19 mouse cellular contexts compared by ENCODE assay signal in genomic region chr13:10725335-10725734, GRCm38 (mm10).
DNase-seq lines count a peak whose midpoint lies in the region; ATAC-seq and TF ChIP-seq lines count a peak whose summit lies in the region.
"Had no signal": no experiment of that assay in that cellular context is flagged by ENCODE, and none has a peak within 500 bp of the region (broad histone marks: within the 10 kb centered on the region; RNA-seq: fewer than 3 reads in every experiment).

No protein-coding gene starts in this region.

- DNase-seq in forebrain, embryonic 10.5 days (ENCODE audit: extremely low spot score, low spot score), result no peak
- no peak for DNase-seq in lung, adult 2 months
- no peak for DNase-seq in midbrain, postnatal 0 days (ENCODE audit: low spot score)
- DNase-seq: adrenal gland, postnatal 14 days; cerebellum, adult 18-20 months; cerebellum, adult 9-11 months; cerebellum, postnatal 36 days; gastrocnemius, postnatal 14 days; heart, adult 2 months had no signal

- peaks cover 15% of the 10 kb centered on the region; the same call in 1 of the 2 replicates for H3K4me1 ChIP-seq in forebrain, embryonic 15.5 days
- peaks cover 7% of the 10 kb centered on the region; the same call in 1 of the 2 replicates for H3K4me1 ChIP-seq in forebrain, embryonic 10.5 days
- H3K4me1 ChIP-seq in lung, embryonic 16.5 days (replicated peaks; ENCODE audit: control insufficient read depth, insufficient read depth, low read length), result 0 out of 2 replicates have a peak, but pooled peaks cover 3% of the 10 kb centered on the region
- H3K4me1 ChIP-seq in lung, adult 2 months (ENCODE audit: control insufficient read depth, insufficient read depth, low read length), result no peaks in the 10 kb centered on the region
- H3K4me1 ChIP-seq in forebrain, embryonic 16.5 days (replicated peaks; ENCODE audit: control insufficient read depth, insufficient read depth, low read length), result peaks cover 8% of the 10 kb centered on the region
- H3K4me1 ChIP-seq in midbrain, postnatal 0 days (ENCODE audit: insufficient read depth, low read length), result no peaks in the 10 kb centered on the region
- H3K4me1 ChIP-seq: embryonic facial prominence, embryonic 13.5 days; hindbrain, embryonic 10.5 days had no signal

- no peak overlapping the region for H3K4me3 ChIP-seq in forebrain, embryonic 15.5 days
- no peak overlapping the region for H3K4me3 ChIP-seq in forebrain, embryonic 10.5 days
- H3K4me3 ChIP-seq in lung, embryonic 16.5 days (ENCODE audit: low read length), result no peak overlapping the region
- H3K4me3 ChIP-seq in lung, adult 2 months (replicated peaks; ENCODE audit: extremely low read depth, low read depth, low read length), result no peak overlapping the region
- no peak overlapping the region for H3K4me3 ChIP-seq in forebrain, embryonic 16.5 days (replicated peaks; ENCODE audit: low read length)
- H3K4me3 ChIP-seq in midbrain, postnatal 0 days (ENCODE audit: low read depth, low read length), result no peak overlapping the region
- H3K4me3 ChIP-seq: embryonic facial prominence, embryonic 13.5 days; heart, adult 2 months; hindbrain, embryonic 10.5 days had no signal

- H3K9me3 ChIP-seq in forebrain, embryonic 15.5 days, result no peaks in the 10 kb centered on the region
- H3K9me3 ChIP-seq in forebrain, embryonic 10.5 days, result no peaks in the 10 kb centered on the region
- no peaks in the 10 kb centered on the region for H3K9me3 ChIP-seq in lung, embryonic 16.5 days (ENCODE audit: control insufficient read depth, low read length)
- H3K9me3 ChIP-seq in forebrain, embryonic 16.5 days (ENCODE audit: control insufficient read depth, low read length), result no peaks in the 10 kb centered on the region
- H3K9me3 ChIP-seq in midbrain, postnatal 0 days (ENCODE audit: low read length), result no peaks in the 10 kb centered on the region
- H3K9me3 ChIP-seq: embryonic facial prominence, embryonic 13.5 days; hindbrain, embryonic 10.5 days had no signal

- no peaks in the 10 kb centered on the region for H3K36me3 ChIP-seq in forebrain, embryonic 15.5 days
- H3K36me3 ChIP-seq in forebrain, embryonic 10.5 days (replicated peaks), result no peaks in the 10 kb centered on the region
- no peaks in the 10 kb centered on the region for H3K36me3 ChIP-seq in lung, embryonic 16.5 days (ENCODE audit: control insufficient read depth, insufficient read depth, low read length)
- no peaks in the 10 kb centered on the region for H3K36me3 ChIP-seq in forebrain, embryonic 16.5 days (ENCODE audit: control insufficient read depth, insufficient read depth)
- no peaks in the 10 kb centered on the region for H3K36me3 ChIP-seq in midbrain, postnatal 0 days (ENCODE audit: insufficient read depth, low read length)
- H3K36me3 ChIP-seq: embryonic facial prominence, embryonic 13.5 days; hindbrain, embryonic 10.5 days had no signal

- peak; percentile 46 for ATAC-seq in forebrain, embryonic 15.5 days (replicated peaks)
- no peak for ATAC-seq in lung, embryonic 16.5 days (ENCODE audit: low read depth)
- peak; percentile 53 for ATAC-seq in forebrain, embryonic 16.5 days
- no peak for ATAC-seq in midbrain, postnatal 0 days (ENCODE audit: low FRiP score)
- ATAC-seq: activated CD4-positive, CD25-positive, alpha-beta regulatory T cell, adult 4 months; Patski had no signal

- 0 out of 2 replicates have a peak overlapping the region, but pooled peaks have one; percentile 50 for H3K27ac ChIP-seq in forebrain, embryonic 15.5 days (replicated peaks)
- no peak overlapping the region for H3K27ac ChIP-seq in forebrain, embryonic 10.5 days
- peak overlapping the region; percentile 36; the same call in 1 of the 2 replicates for H3K27ac ChIP-seq in lung, embryonic 16.5 days (ENCODE audit: low read length)
- H3K27ac ChIP-seq in forebrain, embryonic 16.5 days (ENCODE audit: low read length), result no peak overlapping the region
- H3K27ac ChIP-seq in midbrain, postnatal 0 days (ENCODE audit: low read depth, low read length), result 0 out of 2 replicates have a peak overlapping the region, but pooled peaks have one; percentile 26
- H3K27ac ChIP-seq: embryonic facial prominence, embryonic 13.5 days; heart, adult 2 months; hindbrain, embryonic 10.5 days; hindbrain, embryonic 14.5 days had no signal

- no peak for TF ChIP-seq POLR2A in lung, adult 2 months (IDR thresholded peaks at IDR 0.05; ENCODE audit: borderline replicate concordance, extremely low read depth, low read depth, low read length)

- H3K27me3 ChIP-seq in forebrain, embryonic 15.5 days, result no peaks in the 10 kb centered on the region
- no peaks in the 10 kb centered on the region for H3K27me3 ChIP-seq in forebrain, embryonic 10.5 days (ENCODE audit: poor library complexity, severe bottlenecking)
- no peaks in the 10 kb centered on the region for H3K27me3 ChIP-seq in lung, embryonic 16.5 days (ENCODE audit: control insufficient read depth, insufficient read depth, low read depth, low read length)
- no peaks in the 10 kb centered on the region for H3K27me3 ChIP-seq in forebrain, embryonic 16.5 days (replicated peaks; ENCODE audit: control insufficient read depth, insufficient read depth, low read length)
- H3K27me3 ChIP-seq in midbrain, postnatal 0 days (ENCODE audit: insufficient read depth, low read length), result no peaks in the 10 kb centered on the region
- H3K27me3 ChIP-seq: CH12.LX; embryonic facial prominence, embryonic 13.5 days; Patski had no signal

- no peak overlapping the region for H3K9ac ChIP-seq in forebrain, embryonic 15.5 days (replicated peaks)
- no peak overlapping the region for H3K9ac ChIP-seq in lung, embryonic 16.5 days (ENCODE audit: low read length)
- H3K9ac ChIP-seq in forebrain, embryonic 16.5 days (replicated peaks; ENCODE audit: low read depth, low read length), result no peak overlapping the region
- H3K9ac ChIP-seq in midbrain, postnatal 0 days (replicated peaks; ENCODE audit: low read length, poor library complexity, severe bottlenecking), result no peak overlapping the region
- H3K9ac ChIP-seq: embryonic facial prominence, embryonic 13.5 days; hindbrain, embryonic 14.5 days had no signal

- 22% methylated on average over 5 of the region's 5 CpGs for WGBS in forebrain, embryonic 15.5 days
- WGBS in forebrain, embryonic 10.5 days, result 73% methylated on average over 5 of the region's 5 CpGs
- 53% methylated on average over 5 of the region's 5 CpGs for WGBS in lung, embryonic 16.5 days
- 60% methylated on average over 5 of the region's 5 CpGs for WGBS in lung, adult 2 months
- WGBS in forebrain, embryonic 16.5 days, result 16% methylated on average over 5 of the region's 5 CpGs
- WGBS in midbrain, postnatal 0 days, result 22% methylated on average over 5 of the region's 5 CpGs

- no peak overlapping the region for H3K4me2 ChIP-seq in forebrain, embryonic 15.5 days (replicated peaks)
- no peak overlapping the region for H3K4me2 ChIP-seq in lung, embryonic 16.5 days (ENCODE audit: low read depth, low read length)
- no peak overlapping the region for H3K4me2 ChIP-seq in forebrain, embryonic 16.5 days (ENCODE audit: low read length)
- H3K4me2 ChIP-seq in midbrain, postnatal 0 days (ENCODE audit: low read depth, low read length, poor library complexity, severe bottlenecking), result no peak overlapping the region; the same call in 1 of the 2 replicates
- H3K4me2 ChIP-seq: embryonic facial prominence, embryonic 13.5 days; heart, embryonic 11.5 days; hindbrain, embryonic 14.5 days had no signal

- no peak for TF ChIP-seq CTCF in lung, adult 2 months (IDR thresholded peaks at IDR 0.05; ENCODE audit: insufficient read depth, low read length)
- no peak for TF ChIP-seq CTCF in midbrain, postnatal 0 days (IDR thresholded peaks at IDR 0.05)

Comparison
In these comparisons a context has a peak if more than half of its experiments do, and no peak if none do; other contexts are left out.
1. H3K27ac ChIP-seq: peak in forebrain, embryonic 15.5 days (single experiment), lung, embryonic 16.5 days (single experiment) and midbrain, postnatal 0 days (single experiment); none in forebrain, embryonic 10.5 days (single experiment) and forebrain, embryonic 16.5 days (single experiment).
2. ATAC-seq: peak in forebrain, embryonic 15.5 days (single experiment) and forebrain, embryonic 16.5 days (single experiment); none in lung, embryonic 16.5 days (single experiment) and midbrain, postnatal 0 days (single experiment).